Mouse (Mus musculus) limb, embryonic 13.5 days (tissue): Measurements from ENCODE around the gene Hoxa5. TPM values are rescaled to one million over a fixed set of nuclear protein-coding genes. Genes with fewer than 3 reads are reported as not detected.
A peak's percentile ranks its signal among the peaks of the same experiment; 100 is the strongest.

Experiments used
- ATAC-seq: fragments of 200-750 bp; cut with Nextera tagmentation; 2 replicates; pipeline ENCODE4 v1.8.0; 2017; ENCODE audit warnings: low read depth, moderate number of reproducible peaks, moderate TSS enrichment; ENCODE audit not compliant: low FRiP score
- H3K27ac ChIP-seq: fragments of 300-500 bp; sonication (generic); 2 replicates; pipeline ENCODE4 v1.5.1; 2015; ENCODE audit warnings: inconsistent platforms, mild to moderate bottlenecking, moderate library complexity
- H3K27me3 ChIP-seq: fragments of 300-500 bp; sonication (generic); 2 replicates; pipeline ENCODE4 v1.6.1; 2015; ENCODE audit warnings: mild to moderate bottlenecking, inconsistent platforms
- H3K36me3 ChIP-seq: fragments of 300-500 bp; sonication (generic); 2 replicates; pipeline ENCODE4 v1.6.1; 2015; ENCODE audit warnings: inconsistent platforms, mild to moderate bottlenecking, moderate library complexity
- H3K4me1 ChIP-seq: fragments of 300-500 bp; sonication (generic); 2 replicates; pipeline ENCODE4 v1.6.1; 2015; ENCODE audit warnings: inconsistent platforms
- H3K4me2 ChIP-seq: fragments of 300-500 bp; sonication (generic); replicated peaks from 2 replicates; pipeline ENCODE4 v1.6.1; 2015; ENCODE audit warnings: inconsistent platforms, mild to moderate bottlenecking, moderate library complexity
- H3K4me3 ChIP-seq: fragments of 300-500 bp; sonication (generic); 2 replicates; pipeline ENCODE4 v1.5.1; 2015; ENCODE audit warnings: moderate library complexity, mild to moderate bottlenecking, inconsistent platforms
- H3K9ac ChIP-seq: fragments of 300-500 bp; sonication (generic); 2 replicates; pipeline ENCODE4 v1.6.1; 2015; ENCODE audit warnings: mild to moderate bottlenecking, inconsistent platforms
- H3K9me3 ChIP-seq: fragments of 300-500 bp; sonication (generic); 2 replicates; pipeline ENCODE4 v1.6.1; 2016; ENCODE audit warnings: inconsistent platforms
- WGBS: fragments of 180-500 bp; shearing (Covaris S2); methylation state at CpG from one replicate; pipeline ENCODE4 v1.1.7; 2015; 5-methylcytosine and 5-hydroxymethylcytosine counted together
- polyA plus RNA-seq: library from polyadenylated mRNA; unstranded; fragments of >200 nt; fragmentation: Nextera tagmentation; extraction: Ambion mirVana; gene quantifications from 2 replicates; pipeline ENCODE4 v1.2.1, GENCODE M21; 2015

Hoxa5 gene
- polyA plus RNA-seq, 1 experiment from 2014 or later = 5.3 TPM

- WGBS = 2% methylated on average over 7 of the region's 7 CpGs
- no peak for ATAC-seq
- peaks cover 10% of the 10 kb centered on the region; the same call in 1 of the 2 replicates for H3K36me3 ChIP-seq
- peaks cover 9% of the 10 kb centered on the region; the same call in 1 of the 2 replicates for H3K27me3 ChIP-seq
- no peaks in the 10 kb centered on the region for H3K9me3 ChIP-seq
- peaks cover 54% of the 10 kb centered on the region for H3K4me1 ChIP-seq
- H3K4me3 ChIP-seq = peak overlapping the region; percentile 95
- peak overlapping the region; percentile 100 for H3K9ac ChIP-seq
- peak overlapping the region; percentile 75 for H3K4me2 ChIP-seq
- H3K27ac ChIP-seq = peak overlapping the region; percentile 100
Measured at GRCm38 (mm10) chr6:52238976-52239375, 34.6 kb upstream of the Hoxa5 start.

- WGBS = under 1% methylated on average over 7 of the region's 7 CpGs
- Histone ChIP-seq H3K9ac (peak overlapping the region; percentile 100), H3K27me3 (peaks cover 9% of the 10 kb centered on the region; the same call in 1 of the 2 replicates), H3K27ac (peak overlapping the region; percentile 100), H3K4me1 (peaks cover 46% of the 10 kb centered on the region), H3K36me3 (peaks cover 15% of the 10 kb centered on the region; the same call in 1 of the 2 replicates), H3K4me3 (peak overlapping the region; percentile 95), H3K4me2 (peak overlapping the region; percentile 75), H3K9me3 (no peaks in the 10 kb centered on the region)
- ATAC-seq = no peak
Measured at GRCm38 (mm10) chr6:52238155-52238545, 33.8 kb upstream of the Hoxa5 start.

- 2% methylated on average over 10 of the region's 10 CpGs for WGBS
- H3K36me3 ChIP-seq = peaks cover 16% of the 10 kb centered on the region
- peak overlapping the region; percentile 75 for H3K4me2 ChIP-seq
- H3K9ac ChIP-seq = peak overlapping the region; percentile 100
- ATAC-seq = no peak
- H3K27me3 ChIP-seq = peaks cover 6% of the 10 kb centered on the region; the same call in 1 of the 2 replicates
- peaks cover 40% of the 10 kb centered on the region for H3K4me1 ChIP-seq
- H3K9me3 ChIP-seq = no peaks in the 10 kb centered on the region
- peak overlapping the region; percentile 100 for H3K27ac ChIP-seq
- peak overlapping the region; percentile 95 for H3K4me3 ChIP-seq
Measured at GRCm38 (mm10) chr6:52237346-52238154, 33.2 kb upstream of the Hoxa5 start.

- H3K36me3 ChIP-seq = peaks cover 23% of the 10 kb centered on the region
- peak overlapping the region; percentile 100 for H3K27ac ChIP-seq
- no peak for ATAC-seq
- H3K9ac ChIP-seq = peak overlapping the region; percentile 100
- peaks cover 3% of the 10 kb centered on the region; the same call in 1 of the 2 replicates for H3K27me3 ChIP-seq
- peak overlapping the region; percentile 95 for H3K4me3 ChIP-seq
- peaks cover 33% of the 10 kb centered on the region for H3K4me1 ChIP-seq
- 7% methylated on average over 3 of the region's 3 CpGs for WGBS
- H3K9me3 ChIP-seq = no peaks in the 10 kb centered on the region
- H3K4me2 ChIP-seq = peak overlapping the region; percentile 75
Measured at GRCm38 (mm10) chr6:52236806-52237205, 32.4 kb upstream of the Hoxa5 start.

GRCm38 (mm10) chr6:52235866-52236265 is 31.5 kb upstream of the Hoxa5 start:
- peak overlapping the region; percentile 100 for H3K9ac ChIP-seq
- H3K27me3 ChIP-seq = peaks cover 2% of the 10 kb centered on the region; the same call in 1 of the 2 replicates
- no peak for ATAC-seq
- H3K4me2 ChIP-seq = peak overlapping the region; percentile 75
- peaks cover 27% of the 10 kb centered on the region for H3K36me3 ChIP-seq
- no peaks in the 10 kb centered on the region for H3K9me3 ChIP-seq
- WGBS = 11% methylated on average over 6 of the region's 6 CpGs
- peak overlapping the region; percentile 95 for H3K4me3 ChIP-seq
- peaks cover 24% of the 10 kb centered on the region for H3K4me1 ChIP-seq
- peak overlapping the region; percentile 100 for H3K27ac ChIP-seq

GRCm38 (mm10) chr6:52235267-52235666 is 30.9 kb upstream of the Hoxa5 start:
- Histone ChIP-seq H3K36me3 (peaks cover 28% of the 10 kb centered on the region), H3K4me1 (peaks cover 22% of the 10 kb centered on the region), H3K4me3 (peak overlapping the region; percentile 95), H3K9me3 (no peaks in the 10 kb centered on the region), H3K27ac (peak overlapping the region; percentile 100), H3K4me2 (peak overlapping the region; percentile 75), H3K9ac (peak overlapping the region; percentile 100), H3K27me3 (no peaks in the 10 kb centered on the region)
- 10% methylated on average over 9 of the region's 9 CpGs for WGBS
- no peak for ATAC-seq

GRCm38 (mm10) chr6:52234428-52235140 is 30.2 kb upstream of the Hoxa5 start:
- under 1% methylated on average over 61 of the region's 68 CpGs for WGBS
- peak overlapping the region; percentile 100 for H3K27ac ChIP-seq
- H3K9me3 ChIP-seq = no peaks in the 10 kb centered on the region
- H3K4me1 ChIP-seq = peaks cover 22% of the 10 kb centered on the region
- H3K36me3 ChIP-seq = peaks cover 33% of the 10 kb centered on the region
- no peaks in the 10 kb centered on the region for H3K27me3 ChIP-seq
- peak overlapping the region; percentile 75 for H3K4me2 ChIP-seq
- H3K4me3 ChIP-seq = peak overlapping the region; percentile 95
- peak overlapping the region; percentile 100 for H3K9ac ChIP-seq
- peak; percentile 68 for ATAC-seq

GRCm38 (mm10) chr6:52233546-52234427 is 29.4 kb upstream of the Hoxa5 start:
- Histone ChIP-seq H3K9me3 (no peaks in the 10 kb centered on the region), H3K9ac (peak overlapping the region; percentile 100), H3K27ac (peak overlapping the region; percentile 100), H3K36me3 (peaks cover 35% of the 10 kb centered on the region), H3K4me2 (peak overlapping the region; percentile 75), H3K4me3 (peak overlapping the region; percentile 95), H3K4me1 (peaks cover 22% of the 10 kb centered on the region), H3K27me3 (no peaks in the 10 kb centered on the region)
- peak; percentile 45 for ATAC-seq
- WGBS = under 1% methylated on average over 70 of the region's 70 CpGs

- WGBS = 1% methylated on average over 23 of the region's 23 CpGs
- Histone ChIP-seq H3K27me3 (no peaks in the 10 kb centered on the region), H3K4me1 (peaks cover 22% of the 10 kb centered on the region), H3K9ac (peak overlapping the region; percentile 100), H3K36me3 (peaks cover 35% of the 10 kb centered on the region), H3K4me3 (peak overlapping the region; percentile 95), H3K4me2 (peak overlapping the region; percentile 75), H3K27ac (peak overlapping the region; percentile 100), H3K9me3 (no peaks in the 10 kb centered on the region)
- no peak for ATAC-seq
Measured at GRCm38 (mm10) chr6:52232984-52233545, 28.7 kb upstream of the Hoxa5 start.

- no peaks in the 10 kb centered on the region for H3K9me3 ChIP-seq
- ATAC-seq = no peak
- peak overlapping the region; percentile 100 for H3K9ac ChIP-seq
- H3K27ac ChIP-seq = peak overlapping the region; percentile 100
- H3K4me2 ChIP-seq = peak overlapping the region; percentile 75
- peaks cover 35% of the 10 kb centered on the region for H3K36me3 ChIP-seq
- H3K27me3 ChIP-seq = no peaks in the 10 kb centered on the region
- peaks cover 25% of the 10 kb centered on the region for H3K4me1 ChIP-seq
- H3K4me3 ChIP-seq = peak overlapping the region; percentile 95
- under 1% methylated on average over 18 of the region's 18 CpGs for WGBS
Measured at GRCm38 (mm10) chr6:52232568-52232965, 28.2 kb upstream of the Hoxa5 start.
